Mouse (Mus musculus) lung, embryonic 14.5 days (tissue): ENCODE measurements around the gene Cdh4. TPM values are rescaled to one million over a fixed set of nuclear protein-coding genes. Genes with fewer than 3 reads are reported as not detected.

Experiments used
- ATAC-seq: fragments of 200-750 bp; cut with Nextera tagmentation; 2 replicates; pipeline ENCODE4 v1.8.0; 2017; ENCODE audit warnings: mild to moderate bottlenecking, moderate TSS enrichment, moderate library complexity; ENCODE audit not compliant: insufficient read depth
- DNase-seq: peaks from one replicate; pipeline ENCODE4 v3.0.0-alpha.2; 2015
- H3K27ac ChIP-seq: fragments of 300-500 bp; sonication (generic); 2 replicates; pipeline ENCODE4 v1.5.1; 2014; ENCODE audit warnings: low read depth, mild to moderate bottlenecking, moderate library complexity
- H3K27me3 ChIP-seq: fragments of 300-500 bp; sonication (generic); 2 replicates; pipeline ENCODE4 v1.6.1; 2014; ENCODE audit warnings: low read length, control low read depth; ENCODE audit not compliant: insufficient read depth
- H3K36me3 ChIP-seq: fragments of 300-500 bp; sonication (generic); 2 replicates; pipeline ENCODE4 v1.6.1; 2014; ENCODE audit warnings: control low read depth; ENCODE audit not compliant: insufficient read depth
- H3K4me1 ChIP-seq: fragments of 300-500 bp; sonication (generic); 2 replicates; pipeline ENCODE4 v1.6.1; 2014; ENCODE audit warnings: antibody characterized with exemption, control low read depth; ENCODE audit not compliant: insufficient read depth
- H3K4me2 ChIP-seq: fragments of 300-500 bp; sonication (generic); 2 replicates; pipeline ENCODE4 v1.6.1; 2014; ENCODE audit warnings: mild to moderate bottlenecking
- H3K4me3 ChIP-seq: fragments of 300-500 bp; sonication (generic); 2 replicates; pipeline ENCODE4 v1.5.1; 2014; ENCODE audit warnings: low read depth, low read length
- H3K9ac ChIP-seq: fragments of 300-500 bp; sonication (generic); 2 replicates; pipeline ENCODE4 v1.6.1; 2014
- H3K9me3 ChIP-seq: fragments of 300-500 bp; sonication (generic); 2 replicates; pipeline ENCODE4 v1.6.1; 2016; ENCODE audit warnings: low read depth, low read length, control low read depth
- CTCF ChIP-seq: IDR thresholded peaks from 2 replicates; pipeline ENCODE4 v1.5.1; 2016; ENCODE audit warnings: antibody characterized with exemption, low read depth
- WGBS: fragments of 180-500 bp; shearing (Covaris S2); extraction: QIAGEN DNeasy Blood & Tissue Kit; methylation state at CpG from one replicate; pipeline ENCODE4 v1.1.7; 2014; 5-methylcytosine and 5-hydroxymethylcytosine counted together
- polyA plus RNA-seq: library from polyadenylated mRNA; unstranded; fragments of >200 nt; fragmentation: Nextera tagmentation; extraction: Ambion mirVana; gene quantifications from 2 replicates; pipeline ENCODE4 v1.2.1, GENCODE M21; 2014

The Cdh4 gene
- polyA plus RNA-seq, 1 experiment from 2014 or later: 4.9 TPM

GRCm38 (mm10) chr2:179849732-179850131 is 407.5 kb downstream of the Cdh4 start:
- H3K4me1 ChIP-seq: no peaks in the 10 kb centered on the region
- H3K9ac ChIP-seq: no peak overlapping the region
- no peaks in the 10 kb centered on the region for H3K27me3 ChIP-seq
- no peak overlapping the region for H3K27ac ChIP-seq
- H3K4me2 ChIP-seq: no peak overlapping the region
- DNase-seq (no peak), ATAC-seq (no peak)
- WGBS: 50% methylated on average over 9 of the region's 9 CpGs
- H3K4me3 ChIP-seq: no peak overlapping the region
- no peak for TF ChIP-seq CTCF
- no peaks in the 10 kb centered on the region for H3K36me3 ChIP-seq
- no peaks in the 10 kb centered on the region for H3K9me3 ChIP-seq

- H3K27ac ChIP-seq: no peak overlapping the region
Observed at GRCm38 (mm10) chr2:179852169-179852568, 409.9 kb downstream of the Cdh4 start.

GRCm38 (mm10) chr2:179852862-179853261 is 410.6 kb downstream of the Cdh4 start:
- Histone ChIP-seq H3K4me1 (no peaks in the 10 kb centered on the region), H3K4me2 (no peak overlapping the region), H3K27ac (no peak overlapping the region), H3K27me3 (no peaks in the 10 kb centered on the region), H3K9me3 (no peaks in the 10 kb centered on the region), H3K4me3 (no peak overlapping the region), H3K9ac (no peak overlapping the region), H3K36me3 (no peaks in the 10 kb centered on the region)
- DNase-seq (no peak), ATAC-seq (no peak)
- no peak for TF ChIP-seq CTCF
- WGBS: 52% methylated on average over 11 of the region's 11 CpGs

More at GRCm38 (mm10) chr2:179852169-179852568, 409.9 kb downstream of the Cdh4 start:
- Histone ChIP-seq H3K27me3 (no peaks in the 10 kb centered on the region), H3K4me2 (no peak overlapping the region), H3K9ac (no peak overlapping the region), H3K4me1 (no peaks in the 10 kb centered on the region), H3K36me3 (no peaks in the 10 kb centered on the region), H3K9me3 (no peaks in the 10 kb centered on the region), H3K4me3 (no peak overlapping the region)
- 73% methylated on average over 10 of the region's 10 CpGs for WGBS
- DNase-seq (no peak), ATAC-seq (no peak)
- no peak for TF ChIP-seq CTCF

- no peaks in the 10 kb centered on the region for H3K4me1 ChIP-seq
- no peaks in the 10 kb centered on the region for H3K9me3 ChIP-seq
- H3K4me2 ChIP-seq: no peak overlapping the region
- no peaks in the 10 kb centered on the region for H3K27me3 ChIP-seq
- no peak for ATAC-seq
- TF ChIP-seq CTCF: no peak
- 69% methylated on average over 10 of the region's 10 CpGs for WGBS
- no peak overlapping the region for H3K27ac ChIP-seq
- no peaks in the 10 kb centered on the region for H3K36me3 ChIP-seq
- no peak overlapping the region for H3K4me3 ChIP-seq
- H3K9ac ChIP-seq: no peak overlapping the region
- DNase-seq: no peak
Observed at GRCm38 (mm10) chr2:179853892-179854291, 411.7 kb downstream of the Cdh4 start.

- Histone ChIP-seq H3K36me3 (no peaks in the 10 kb centered on the region), H3K9ac (no peak overlapping the region), H3K27ac (no peak overlapping the region), H3K27me3 (no peaks in the 10 kb centered on the region), H3K4me3 (no peak overlapping the region), H3K4me1 (no peaks in the 10 kb centered on the region), H3K4me2 (no peak overlapping the region), H3K9me3 (no peaks in the 10 kb centered on the region)
- WGBS: 33% methylated on average over 4 of the region's 4 CpGs
- no peak for TF ChIP-seq CTCF
- DNase-seq (no peak), ATAC-seq (no peak)
Observed at GRCm38 (mm10) chr2:179857086-179857485, 414.9 kb downstream of the Cdh4 start.

GRCm38 (mm10) chr2:179862676-179863075 is 420.4 kb downstream of the Cdh4 start:
- no peaks in the 10 kb centered on the region for H3K36me3 ChIP-seq
- no peak overlapping the region for H3K4me3 ChIP-seq
- no peak for DNase-seq
- no peak for TF ChIP-seq CTCF
- ATAC-seq: no peak
- 74% methylated on average over 3 of the region's 3 CpGs for WGBS
- H3K9me3 ChIP-seq: no peaks in the 10 kb centered on the region
- no peak overlapping the region for H3K4me2 ChIP-seq
- H3K9ac ChIP-seq: no peak overlapping the region
- no peaks in the 10 kb centered on the region for H3K4me1 ChIP-seq
- H3K27me3 ChIP-seq: no peaks in the 10 kb centered on the region
- H3K27ac ChIP-seq: no peak overlapping the region

GRCm38 (mm10) chr2:179863266-179863665 is 421.0 kb downstream of the Cdh4 start:
- H3K9me3 ChIP-seq: no peaks in the 10 kb centered on the region
- DNase-seq (peak; percentile 9), ATAC-seq (no peak)
- H3K4me1 ChIP-seq: no peaks in the 10 kb centered on the region
- no peak overlapping the region for H3K4me2 ChIP-seq
- H3K27me3 ChIP-seq: no peaks in the 10 kb centered on the region
- no peak overlapping the region for H3K4me3 ChIP-seq
- no peaks in the 10 kb centered on the region for H3K36me3 ChIP-seq
- no peak overlapping the region for H3K27ac ChIP-seq
- 59% methylated on average over 3 of the region's 3 CpGs for WGBS
- H3K9ac ChIP-seq: no peak overlapping the region
- peak; percentile 63 for TF ChIP-seq CTCF

- H3K27ac ChIP-seq: no peak overlapping the region
- no peak for DNase-seq
- H3K9ac ChIP-seq: no peak overlapping the region
- no peak overlapping the region for H3K4me3 ChIP-seq
- no peaks in the 10 kb centered on the region for H3K36me3 ChIP-seq
- TF ChIP-seq CTCF: peak; percentile 43
- no peaks in the 10 kb centered on the region for H3K9me3 ChIP-seq
- no peaks in the 10 kb centered on the region for H3K4me1 ChIP-seq
- no peak for ATAC-seq
- H3K4me2 ChIP-seq: no peak overlapping the region
- no peaks in the 10 kb centered on the region for H3K27me3 ChIP-seq
- WGBS: 69% methylated on average over 5 of the region's 5 CpGs
Observed at GRCm38 (mm10) chr2:179865097-179865496, 422.9 kb downstream of the Cdh4 start.
